Mouse (Mus musculus) embryo, embryonic 9.5 days (tissue): Measurements from ENCODE around the gene Gm2a.
"Not testable (repeated sequence)": the region's sequence is repeated elsewhere in the genome, so short reads cannot be mapped to it uniquely, and the experiment has no call there.

Source experiments
- DNase-seq: peaks from one replicate; pipeline ENCODE4 v3.0.0-alpha.2; 2017; ENCODE audit errors: extremely low spot score

The Gm2a gene

GRCm38 (mm10) chr11:55096731-55097462, 1.0 kb upstream of the Gm2a start:
- no peak for DNase-seq

- no peak for DNase-seq
Observed at GRCm38 (mm10) chr11:55098189-55098915, 437 bp downstream of the Gm2a start.

- no peak for DNase-seq
Observed at GRCm38 (mm10) chr11:55099019-55099771, 1.3 kb downstream of the Gm2a start.

GRCm38 (mm10) chr11:55099868-55100267, 2.0 kb downstream of the Gm2a start:
- no peak for DNase-seq

- no peak for DNase-seq
Observed at GRCm38 (mm10) chr11:55102015-55102414, 4.1 kb downstream of the Gm2a start.

GRCm38 (mm10) chr11:55103229-55103628, 5.3 kb downstream of the Gm2a start:
- DNase-seq: no peak

GRCm38 (mm10) chr11:55105389-55105788, 7.5 kb downstream of the Gm2a start:
- no peak for DNase-seq

- DNase-seq: no peak
Observed at GRCm38 (mm10) chr11:55106636-55107035, 8.7 kb downstream of the Gm2a start.

- DNase-seq: no peak
Observed at GRCm38 (mm10) chr11:55109521-55110300, 11.8 kb downstream of the Gm2a start.

- DNase-seq: no peak
Observed at GRCm38 (mm10) chr11:55110566-55111169, 12.8 kb downstream of the Gm2a start.

GRCm38 (mm10) chr11:55113209-55113860, 15.4 kb downstream of the Gm2a start:
- peak; percentile 16 for DNase-seq

GRCm38 (mm10) chr11:55113861-55114250, 15.9 kb downstream of the Gm2a start:
- DNase-seq: not testable (repeated sequence)

- DNase-seq: no peak
Observed at GRCm38 (mm10) chr11:55114291-55114690, 16.4 kb downstream of the Gm2a start.

- no peak for DNase-seq
Observed at GRCm38 (mm10) chr11:55116004-55116403, 18.1 kb downstream of the Gm2a start.

- no peak for DNase-seq
Observed at GRCm38 (mm10) chr11:55117031-55117430, 19.1 kb downstream of the Gm2a start.

- DNase-seq: no peak
Observed at GRCm38 (mm10) chr11:55120279-55120678, 22.4 kb downstream of the Gm2a start.

GRCm38 (mm10) chr11:55120821-55121271, 22.9 kb downstream of the Gm2a start:
- no peak for DNase-seq

GRCm38 (mm10) chr11:55121430-55121829, 23.5 kb downstream of the Gm2a start:
- DNase-seq: no peak

GRCm38 (mm10) chr11:55126663-55127062, 28.7 kb downstream of the Gm2a start:
- no peak for DNase-seq

- no peak for DNase-seq
Observed at GRCm38 (mm10) chr11:55127937-55128336, 30.0 kb downstream of the Gm2a start.

GRCm38 (mm10) chr11:55128411-55128810, 30.5 kb downstream of the Gm2a start:
- DNase-seq: no peak
